Mouse (Mus musculus) MN1 (cell line): ENCODE results near the gene Ddit4.

Experiments
- DNase-seq: peaks from one replicate; pipeline ENCODE4 v3.0.0-alpha.2; 2016; ENCODE audit warnings: low spot score

Ddit4 gene

GRCm38 (mm10) chr10:59916649-59917048 is 35.0 kb downstream of the Ddit4 start:
- DNase-seq: peak; percentile 80

DNA sequence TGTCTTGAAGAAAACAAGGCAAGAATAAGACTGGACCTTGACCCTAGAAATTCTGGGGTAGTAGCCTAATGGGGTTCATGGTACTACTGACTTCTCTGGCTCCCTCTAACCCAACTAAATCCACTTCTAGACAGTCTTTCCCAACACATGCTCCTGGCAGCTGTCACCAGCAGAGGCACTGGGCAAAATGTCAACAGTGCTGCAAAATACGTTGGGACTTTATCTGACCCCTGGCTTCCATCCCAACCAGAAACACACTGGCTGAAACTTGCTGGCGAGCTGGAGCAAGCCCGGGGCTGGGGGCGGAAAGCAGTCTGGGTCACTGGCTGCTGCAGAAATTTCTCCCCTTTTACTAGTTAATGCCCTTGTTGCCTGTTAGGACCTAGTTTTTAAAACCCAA is 35.5 kb downstream of the Ddit4 start:
- peak; percentile 84 for DNase-seq

GRCm38 (mm10) chr10:59915196-59915962 is 36.3 kb downstream of the Ddit4 start:
- no peak for DNase-seq

DNA sequence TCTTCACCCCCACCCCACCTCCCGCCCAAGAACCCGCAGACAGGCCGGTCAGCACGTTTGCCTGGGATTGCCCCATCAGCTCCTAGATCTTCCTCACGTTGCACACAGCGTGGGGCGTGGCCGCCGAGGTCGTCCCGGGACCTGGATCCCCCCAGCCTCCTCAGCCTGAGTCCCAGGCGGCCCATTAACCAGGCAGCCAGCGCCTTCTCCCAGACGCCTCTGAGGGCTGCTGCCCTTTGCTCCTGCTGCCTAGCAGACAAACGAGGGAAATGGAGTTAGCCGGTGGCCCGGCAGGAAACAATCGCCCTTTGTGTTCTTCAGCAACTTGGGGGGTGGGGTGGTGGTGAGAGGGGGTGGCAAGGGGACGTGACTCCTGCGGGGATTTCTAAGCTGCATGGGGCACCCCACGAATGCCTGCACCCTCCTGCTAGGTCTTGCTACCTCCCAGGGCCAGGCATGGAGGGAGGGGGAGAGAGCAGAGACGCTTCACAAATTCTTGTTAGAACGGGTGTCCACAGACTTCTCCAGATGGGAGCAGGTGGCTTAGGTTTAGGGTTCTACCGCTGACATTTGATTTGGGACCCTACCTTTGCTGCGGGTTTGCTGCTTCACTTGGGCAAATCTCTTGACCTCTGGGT is 40.0 kb downstream of the Ddit4 start:
- DNase-seq: peak; percentile 77

GRCm38 (mm10) chr10:59911091-59911490 is 40.5 kb downstream of the Ddit4 start:
- no peak for DNase-seq

DNA sequence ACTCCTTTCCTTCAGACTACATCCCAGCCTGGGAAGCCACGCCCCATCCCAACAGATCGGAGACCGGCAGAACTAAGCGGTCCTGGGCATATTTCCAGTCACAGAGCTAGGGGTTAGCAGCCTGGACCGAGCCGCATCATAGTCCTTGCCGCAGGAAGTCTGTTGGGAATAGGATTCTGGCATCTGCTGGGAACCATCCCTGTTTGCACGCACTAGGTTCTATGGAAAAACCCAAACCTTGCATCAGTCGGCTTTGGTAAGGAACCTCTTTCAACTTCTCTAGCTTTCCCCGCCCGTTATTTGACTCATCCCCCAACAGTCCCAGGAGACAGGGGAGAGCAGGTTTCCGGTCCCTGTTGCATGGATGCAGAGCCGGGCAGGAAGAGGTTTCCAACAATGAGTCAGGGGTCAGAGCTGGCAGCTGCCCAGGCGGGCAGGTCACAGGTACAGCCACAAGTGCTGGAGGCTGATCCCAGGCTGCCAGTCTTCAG is 42.2 kb downstream of the Ddit4 start:
- peak; percentile 100 for DNase-seq

GRCm38 (mm10) chr10:59908776-59909315 is 42.8 kb downstream of the Ddit4 start:
- peak; percentile 72 for DNase-seq

- DNase-seq: peak; percentile 82
Observed at GRCm38 (mm10) chr10:59907695-59908299, 43.8 kb downstream of the Ddit4 start.

- no peak for DNase-seq
Observed at GRCm38 (mm10) chr10:59907080-59907609, 44.5 kb downstream of the Ddit4 start.

DNA sequence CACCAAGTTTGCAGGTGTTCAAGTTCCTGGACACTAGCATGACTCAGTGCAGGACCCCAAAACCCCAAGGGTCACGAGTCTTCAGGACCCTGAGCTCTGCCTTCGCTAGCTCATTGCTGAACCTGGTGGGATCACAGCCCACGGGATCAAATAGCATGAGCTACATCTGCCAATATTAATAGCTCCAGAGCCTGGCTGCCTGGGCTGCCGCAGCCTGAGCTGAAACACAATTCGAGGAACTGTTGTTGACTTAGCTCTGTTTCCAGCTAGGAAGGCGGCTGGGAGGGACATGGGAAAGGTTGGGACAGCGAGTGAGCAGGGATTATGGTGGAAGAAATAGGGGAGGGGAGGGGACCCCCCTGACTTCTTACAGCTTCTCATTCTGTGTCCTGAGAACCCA is 48.5 kb downstream of the Ddit4 start:
- no peak for DNase-seq

- DNase-seq: peak; percentile 45
Observed at GRCm38 (mm10) chr10:59902606-59902990, 49.0 kb downstream of the Ddit4 start.

DNA sequence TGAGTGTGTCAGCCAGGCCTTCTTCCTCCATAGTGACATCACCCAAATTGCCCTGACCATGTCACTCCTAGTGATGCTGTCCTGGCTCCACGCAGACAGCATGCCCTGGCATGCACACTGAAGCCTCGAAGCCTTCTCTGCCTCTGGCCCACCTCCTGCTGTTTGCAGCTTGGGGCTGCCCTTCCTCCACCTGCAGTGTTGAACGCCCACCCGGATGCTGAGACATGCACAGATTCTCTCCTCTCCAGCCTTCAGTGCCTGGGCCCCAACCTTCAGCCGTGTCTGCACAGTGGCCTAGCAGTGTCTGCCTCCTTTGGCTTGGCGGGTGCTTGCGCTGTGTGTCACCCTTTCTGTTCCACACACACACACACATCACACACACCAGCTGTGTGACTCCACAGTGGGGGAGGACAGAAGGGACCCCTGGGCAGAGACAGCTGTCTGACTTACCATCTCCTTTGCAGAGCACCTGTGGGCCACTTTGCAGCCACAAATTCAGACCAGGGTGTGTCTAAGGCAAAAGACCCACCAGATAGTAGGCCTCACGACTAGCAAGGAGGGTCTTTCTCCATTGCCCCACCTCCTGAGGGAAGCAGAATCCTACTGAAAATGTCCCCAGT is 49.5 kb downstream of the Ddit4 start:
- no peak for DNase-seq

- no peak for DNase-seq
Observed at GRCm38 (mm10) chr10:59901463-59901862, 50.2 kb downstream of the Ddit4 start.

DNA sequence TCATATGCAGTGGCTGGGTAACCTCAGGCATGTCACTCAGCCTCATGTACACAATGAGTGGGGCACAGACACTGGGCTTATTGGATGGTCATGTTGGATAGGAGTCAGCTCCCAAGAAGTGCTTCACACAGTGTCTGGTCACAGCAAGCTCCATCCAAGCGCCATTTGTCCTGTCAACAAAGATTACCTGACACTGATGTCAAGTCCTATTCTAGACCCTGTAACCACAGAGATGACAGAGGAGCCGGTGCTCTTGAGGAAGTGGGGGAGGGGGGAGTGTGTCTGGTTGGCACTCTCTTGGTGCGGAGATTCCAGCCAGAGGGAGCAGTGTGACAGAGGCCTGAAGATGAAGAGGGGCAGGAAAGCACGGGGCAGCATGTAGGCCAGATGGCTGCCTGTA is 50.7 kb downstream of the Ddit4 start:
- peak; percentile 64 for DNase-seq

- no peak for DNase-seq
Observed at GRCm38 (mm10) chr10:59900174-59900435, 51.5 kb downstream of the Ddit4 start.
